Mouse (Mus musculus): ENCODE measurements at regions not wholly inside any gene's neighbourhood (a gene's known extent, or its start where the extent isn't known, plus 50 kb on each side); places are given as distances from the start of the nearest gene placed in this dataset.

GRCm38 (mm10) chr9:115764136-115764535 lies 145.1 kb upstream of the Gadl1 start:
- no peak overlapping the region for H3K4me3 ChIP-seq (ENCODE audit: control insufficient read depth, low read depth, low read length)
- no peaks in the 10 kb centered on the region; the same call in 1 of the 2 replicates for H3K4me1 ChIP-seq (ENCODE audit: control insufficient read depth, insufficient read depth, low read length)
- TF ChIP-seq POLR2A (IDR thresholded peaks at IDR 0.05; ENCODE audit: control insufficient read depth, low read depth, low read length) (no peak), CTCF (IDR thresholded peaks at IDR 0.05; ENCODE audit: control insufficient read depth, insufficient read depth, insufficient replicate concordance, low read depth, low read length) (no peak)
- no peaks in the 10 kb centered on the region for H3K27me3 ChIP-seq (ENCODE audit: control insufficient read depth, insufficient read depth, low read length)
- no peaks in the 10 kb centered on the region for H3K36me3 ChIP-seq (ENCODE audit: control insufficient read depth, insufficient read depth, low read length)
- H3K27ac ChIP-seq (ENCODE audit: control insufficient read depth, insufficient read depth, low read depth, low read length): no peak overlapping the region

- Histone ChIP-seq H3K36me3 (ENCODE audit: control insufficient read depth, insufficient read depth, low read length) (no peaks in the 10 kb centered on the region), H3K27me3 (ENCODE audit: control insufficient read depth, insufficient read depth, low read length) (no peaks in the 10 kb centered on the region), H3K4me3 (ENCODE audit: control insufficient read depth, low read depth, low read length) (no peak overlapping the region), H3K4me1 (ENCODE audit: control insufficient read depth, insufficient read depth, low read length) (no peaks in the 10 kb centered on the region), H3K27ac (ENCODE audit: control insufficient read depth, insufficient read depth, low read depth, low read length) (no peak overlapping the region)
- TF ChIP-seq POLR2A (IDR thresholded peaks at IDR 0.05; ENCODE audit: control insufficient read depth, low read depth, low read length) (no peak), CTCF (IDR thresholded peaks at IDR 0.05; ENCODE audit: control insufficient read depth, insufficient read depth, insufficient replicate concordance, low read depth, low read length) (no peak)
Observed at GRCm38 (mm10) chr9:115766471-115766870, 142.8 kb upstream of the Gadl1 start.

- TF ChIP-seq POLR2A (IDR thresholded peaks at IDR 0.05; ENCODE audit: control insufficient read depth, low read depth, low read length): no peak
- TF ChIP-seq CTCF (IDR thresholded peaks at IDR 0.05; ENCODE audit: control insufficient read depth, insufficient read depth, insufficient replicate concordance, low read depth, low read length): no peak
- Histone ChIP-seq H3K27me3 (ENCODE audit: control insufficient read depth, insufficient read depth, low read length) (no peaks in the 10 kb centered on the region), H3K4me1 (ENCODE audit: control insufficient read depth, insufficient read depth, low read length) (no peaks in the 10 kb centered on the region; the same call in 1 of the 2 replicates), H3K36me3 (ENCODE audit: control insufficient read depth, insufficient read depth, low read length) (no peaks in the 10 kb centered on the region), H3K27ac (ENCODE audit: control insufficient read depth, insufficient read depth, low read depth, low read length) (no peak overlapping the region), H3K4me3 (ENCODE audit: control insufficient read depth, low read depth, low read length) (no peak overlapping the region)
Observed at GRCm38 (mm10) chr9:115775112-115775511, 134.1 kb upstream of the Gadl1 start.

- H3K27ac ChIP-seq (ENCODE audit: control insufficient read depth, insufficient read depth, low read depth, low read length): no peak overlapping the region
- no peaks in the 10 kb centered on the region for H3K36me3 ChIP-seq (ENCODE audit: control insufficient read depth, insufficient read depth, low read length)
- no peak for TF ChIP-seq POLR2A (IDR thresholded peaks at IDR 0.05; ENCODE audit: control insufficient read depth, low read depth, low read length)
- TF ChIP-seq CTCF (IDR thresholded peaks at IDR 0.05; ENCODE audit: control insufficient read depth, insufficient read depth, insufficient replicate concordance, low read depth, low read length): no peak
- no peaks in the 10 kb centered on the region; the same call in 1 of the 2 replicates for H3K4me1 ChIP-seq (ENCODE audit: control insufficient read depth, insufficient read depth, low read length)
- no peaks in the 10 kb centered on the region for H3K27me3 ChIP-seq (ENCODE audit: control insufficient read depth, insufficient read depth, low read length)
- H3K4me3 ChIP-seq (ENCODE audit: control insufficient read depth, low read depth, low read length): no peak overlapping the region
Observed at GRCm38 (mm10) chr9:115775858-115776257, 133.4 kb upstream of the Gadl1 start.

- no peaks in the 10 kb centered on the region for H3K36me3 ChIP-seq (ENCODE audit: control insufficient read depth, insufficient read depth, low read length)
- H3K27ac ChIP-seq (ENCODE audit: control insufficient read depth, insufficient read depth, low read depth, low read length): no peak overlapping the region
- H3K4me3 ChIP-seq (ENCODE audit: control insufficient read depth, low read depth, low read length): no peak overlapping the region
- H3K27me3 ChIP-seq (ENCODE audit: control insufficient read depth, insufficient read depth, low read length): no peaks in the 10 kb centered on the region
- H3K4me1 ChIP-seq (ENCODE audit: control insufficient read depth, insufficient read depth, low read length): no peaks in the 10 kb centered on the region; the same call in 1 of the 2 replicates
- TF ChIP-seq CTCF (IDR thresholded peaks at IDR 0.05; ENCODE audit: control insufficient read depth, insufficient read depth, insufficient replicate concordance, low read depth, low read length) (no peak), POLR2A (IDR thresholded peaks at IDR 0.05; ENCODE audit: control insufficient read depth, low read depth, low read length) (no peak)
Observed at GRCm38 (mm10) chr9:115777097-115777864, 132.0 kb upstream of the Gadl1 start.

- Histone ChIP-seq H3K27ac (ENCODE audit: control insufficient read depth, insufficient read depth, low read depth, low read length) (no peak overlapping the region), H3K4me3 (ENCODE audit: control insufficient read depth, low read depth, low read length) (no peak overlapping the region), H3K36me3 (ENCODE audit: control insufficient read depth, insufficient read depth, low read length) (no peaks in the 10 kb centered on the region), H3K27me3 (ENCODE audit: control insufficient read depth, insufficient read depth, low read length) (no peaks in the 10 kb centered on the region), H3K4me1 (ENCODE audit: control insufficient read depth, insufficient read depth, low read length) (no peaks in the 10 kb centered on the region; the same call in 1 of the 2 replicates)
- no peak for TF ChIP-seq CTCF (IDR thresholded peaks at IDR 0.05; ENCODE audit: control insufficient read depth, insufficient read depth, insufficient replicate concordance, low read depth, low read length)
- no peak for TF ChIP-seq POLR2A (IDR thresholded peaks at IDR 0.05; ENCODE audit: control insufficient read depth, low read depth, low read length)
Observed at GRCm38 (mm10) chr9:115778862-115779261, 130.4 kb upstream of the Gadl1 start.

- Histone ChIP-seq H3K27ac (ENCODE audit: control insufficient read depth, insufficient read depth, low read depth, low read length) (no peak overlapping the region), H3K4me1 (ENCODE audit: control insufficient read depth, insufficient read depth, low read length) (no peaks in the 10 kb centered on the region), H3K4me3 (ENCODE audit: control insufficient read depth, low read depth, low read length) (no peak overlapping the region), H3K36me3 (ENCODE audit: control insufficient read depth, insufficient read depth, low read length) (no peaks in the 10 kb centered on the region), H3K27me3 (ENCODE audit: control insufficient read depth, insufficient read depth, low read length) (no peaks in the 10 kb centered on the region)
- TF ChIP-seq POLR2A (IDR thresholded peaks at IDR 0.05; ENCODE audit: control insufficient read depth, low read depth, low read length): no peak
- no peak for TF ChIP-seq CTCF (IDR thresholded peaks at IDR 0.05; ENCODE audit: control insufficient read depth, insufficient read depth, insufficient replicate concordance, low read depth, low read length)
Observed at GRCm38 (mm10) chr9:115799330-115799729, 109.9 kb upstream of the Gadl1 start.
